Mouse (Mus musculus) hindbrain, embryonic 12.5 days (tissue): ENCODE measurements around the gene Gm11116. TPM values are rescaled to one million over a fixed set of nuclear protein-coding genes. Genes with fewer than 3 reads are reported as not detected.
"Not testable (repeated sequence)": the region's sequence is repeated elsewhere in the genome, so short reads cannot be mapped to it uniquely, and the experiment has no call there.

Experiments used
- ATAC-seq: fragments of 200-750 bp; cut with Nextera tagmentation; 2 replicates; pipeline ENCODE4 v1.8.0; 2017; ENCODE audit warnings: moderate TSS enrichment; ENCODE audit not compliant: low FRiP score
- H3K27ac ChIP-seq: fragments of 300-500 bp; sonication (generic); 2 replicates; pipeline ENCODE4 v1.5.1; 2016; ENCODE audit warnings: mild to moderate bottlenecking
- H3K27me3 ChIP-seq: fragments of 300-500 bp; sonication (generic); 2 replicates; pipeline ENCODE4 v1.6.1; 2016; ENCODE audit warnings: mild to moderate bottlenecking
- H3K36me3 ChIP-seq: fragments of 300-500 bp; sonication (generic); 2 replicates; pipeline ENCODE4 v1.6.1; 2016; ENCODE audit warnings: mild to moderate bottlenecking
- H3K4me1 ChIP-seq: fragments of 300-500 bp; sonication (generic); 2 replicates; pipeline ENCODE4 v1.6.1; 2016
- H3K4me2 ChIP-seq: fragments of 300-500 bp; sonication (generic); replicated peaks from 2 replicates; pipeline ENCODE4 v1.6.1; 2016; ENCODE audit warnings: mild to moderate bottlenecking
- H3K4me3 ChIP-seq: fragments of 300-500 bp; sonication (generic); 2 replicates; pipeline ENCODE4 v1.5.1; 2016; ENCODE audit warnings: mild to moderate bottlenecking
- H3K9ac ChIP-seq: fragments of 300-500 bp; sonication (generic); 2 replicates; pipeline ENCODE4 v1.6.1; 2016; ENCODE audit warnings: mild to moderate bottlenecking, moderate library complexity
- H3K9me3 ChIP-seq: fragments of 300-500 bp; sonication (generic); replicated peaks from 2 replicates; pipeline ENCODE4 v1.6.1; 2016; ENCODE audit warnings: mild to moderate bottlenecking
- WGBS: fragments of 180-500 bp; shearing (Covaris S2); methylation state at CpG from one replicate; pipeline ENCODE4 v1.1.7; 2016; 5-methylcytosine and 5-hydroxymethylcytosine counted together
- polyA plus RNA-seq: library from polyadenylated mRNA; unstranded; fragments of >200 nt; fragmentation: Nextera tagmentation; extraction: Ambion mirVana; gene quantifications from 2 replicates; pipeline ENCODE4 v1.2.1, GENCODE M21; 2016

The Gm11116 gene
- not detected in 2 replicates for polyA plus RNA-seq

- Histone ChIP-seq H3K4me3 (no peak within 1 kb of the TSS), H3K9ac (no peak within 1 kb of the TSS), H3K36me3 (no peaks in the 10 kb centered on the region), H3K4me2 (no peak within 1 kb of the TSS), H3K4me1 (no peaks in the 10 kb centered on the region), H3K27me3 (no peaks in the 10 kb centered on the region), H3K27ac (no peak within 1 kb of the TSS), H3K9me3 (no peaks in the 10 kb centered on the region)
- no peak for ATAC-seq
- WGBS, result 80% methylated on average over 1 of the region's 1 CpGs
Measured at GRCm38 (mm10) chr5:88111430-88111829, at the start of gene Gm11116. Gm11116 (minus strand) TSS chr5:88111530.

GRCm38 (mm10) chr5:88153999-88154398 is 42.7 kb upstream of the Gm11116 start, which contains the start of gene Gm11115:
Gm11115 (minus strand) TSS chr5:88154099.
- no peak within 1 kb of the TSS for H3K9ac ChIP-seq
- H3K36me3 ChIP-seq, result no peaks in the 10 kb centered on the region
- no peaks in the 10 kb centered on the region for H3K9me3 ChIP-seq
- no peak within 1 kb of the TSS for H3K27ac ChIP-seq
- H3K4me2 ChIP-seq, result no peak within 1 kb of the TSS
- no peaks in the 10 kb centered on the region for H3K4me1 ChIP-seq
- H3K27me3 ChIP-seq, result no peaks in the 10 kb centered on the region
- no peak for ATAC-seq
- no peak within 1 kb of the TSS for H3K4me3 ChIP-seq

GRCm38 (mm10) chr5:88086256-88086655 is 25.1 kb downstream of the Gm11116 start, which contains the start of gene Smr2:
Smr2 (plus strand) TSS chr5:88086556.
- H3K4me2 ChIP-seq, H3K9ac ChIP-seq, ATAC-seq, H3K4me3 ChIP-seq, H3K4me1 ChIP-seq, H3K36me3 ChIP-seq, H3K27ac ChIP-seq, H3K9me3 ChIP-seq, H3K27me3 ChIP-seq: not testable (repeated sequence)

Other genes starting within 250 kb of the Gm11116 start
- not detected in 2 replicates for gene Odam, start 226.5 kb downstream of the Gm11116 start, polyA plus RNA-seq
- not detected in 2 replicates for gene Csn3, start 186.0 kb downstream of the Gm11116 start, polyA plus RNA-seq
- gene 2310003L06Rik, start 142.1 kb downstream of the Gm11116 start, polyA plus RNA-seq, result not detected in 2 replicates
- gene Gm28434, start 142.0 kb downstream of the Gm11116 start, polyA plus RNA-seq, result not detected in 2 replicates
- gene Cabs1, start 132.1 kb downstream of the Gm11116 start, polyA plus RNA-seq, result not detected in 2 replicates
- gene Smr3a, start 109.0 kb downstream of the Gm11116 start, polyA plus RNA-seq, result not detected in 2 replicates
- gene Smr2, start 25.0 kb downstream of the Gm11116 start, polyA plus RNA-seq, result not detected in 2 replicates
- gene Gm11115, start 42.6 kb upstream of the Gm11116 start, polyA plus RNA-seq, result not detected in 2 replicates
- not detected in 2 replicates for gene Gm7714, start 157.4 kb upstream of the Gm11116 start, polyA plus RNA-seq
- not detected in 2 replicates for gene Prol1, start 205.8 kb upstream of the Gm11116 start, polyA plus RNA-seq